Mouse (Mus musculus): ENCODE data around the gene Bag6.

Bag6 gene

DNA sequence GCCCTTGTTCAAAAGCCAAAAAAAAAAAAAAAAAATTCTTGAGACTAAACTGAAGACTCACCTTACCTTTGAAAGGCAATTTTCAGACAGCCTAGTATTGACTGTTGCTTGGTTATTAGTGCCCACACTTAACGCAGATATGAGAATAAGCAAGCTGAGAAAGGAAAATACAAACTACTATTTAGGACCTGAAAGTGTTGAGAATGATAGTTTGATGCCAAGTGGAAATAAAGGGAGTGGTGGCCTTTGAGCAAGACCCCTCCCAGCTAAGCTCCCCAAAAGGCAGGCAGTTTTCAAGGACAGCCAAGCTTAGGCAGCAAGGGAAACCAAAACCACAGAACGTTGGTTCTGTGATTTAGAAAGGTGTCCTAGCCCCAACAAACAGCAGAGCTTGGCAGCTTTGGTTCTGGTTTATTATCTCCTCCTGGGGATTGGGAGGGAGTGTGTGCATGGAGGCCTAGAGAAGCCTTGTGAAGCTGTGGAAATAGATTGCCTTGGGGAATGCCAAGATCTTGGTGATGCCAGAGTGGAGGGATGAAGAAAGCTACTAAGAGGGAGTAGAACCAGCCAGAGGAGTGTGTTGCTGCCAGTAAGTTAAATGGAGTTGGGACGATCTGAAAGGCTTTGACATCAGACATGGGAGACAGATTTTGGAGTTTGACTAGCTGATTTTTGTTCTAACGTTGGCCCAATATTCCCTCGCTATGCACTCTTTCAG, 13.1 kb downstream of the Bag6 start:
- DNase-seq: no peak

DNA sequence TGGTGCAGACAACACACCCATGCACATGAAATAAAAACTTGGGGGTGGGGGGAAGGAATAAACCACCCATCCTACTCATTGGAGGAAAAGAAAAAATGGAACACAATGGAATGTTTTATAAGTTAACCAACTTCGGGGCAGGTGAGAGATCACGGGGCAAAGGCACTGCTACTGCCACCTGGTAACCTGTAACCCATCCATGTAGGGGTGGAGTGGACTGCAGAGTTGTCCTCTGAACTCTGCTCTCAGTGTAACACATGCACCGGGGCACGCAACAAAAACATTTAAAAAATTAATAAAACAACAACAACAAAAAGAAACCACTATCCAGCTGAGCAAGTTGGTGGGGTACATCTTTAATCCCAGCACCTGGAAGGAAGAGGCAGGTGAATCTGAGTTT, 17.1 kb downstream of the Bag6 start:
- DNase-seq: no peak

DNA sequence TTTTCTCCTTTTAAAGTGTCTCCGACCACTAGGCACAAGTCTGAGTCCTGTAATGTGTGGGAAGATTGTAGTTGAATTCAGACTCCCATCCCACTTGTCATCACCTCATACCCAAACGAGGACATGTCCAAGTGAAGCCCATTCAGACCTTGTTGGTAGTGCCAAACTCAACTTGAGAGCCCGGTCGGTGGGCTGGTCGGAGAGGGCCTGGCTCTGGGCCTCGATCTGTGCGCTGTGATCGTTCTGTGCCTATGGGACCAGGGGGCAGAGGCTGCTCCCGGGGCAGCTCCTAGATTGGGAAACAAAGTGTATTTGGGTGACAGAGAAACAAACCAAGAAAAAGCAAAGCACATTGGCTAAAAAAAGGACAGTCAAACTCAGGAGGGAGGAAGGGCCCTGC, 18.1 kb downstream of the Bag6 start:
- DNase-seq: no peak

DNA sequence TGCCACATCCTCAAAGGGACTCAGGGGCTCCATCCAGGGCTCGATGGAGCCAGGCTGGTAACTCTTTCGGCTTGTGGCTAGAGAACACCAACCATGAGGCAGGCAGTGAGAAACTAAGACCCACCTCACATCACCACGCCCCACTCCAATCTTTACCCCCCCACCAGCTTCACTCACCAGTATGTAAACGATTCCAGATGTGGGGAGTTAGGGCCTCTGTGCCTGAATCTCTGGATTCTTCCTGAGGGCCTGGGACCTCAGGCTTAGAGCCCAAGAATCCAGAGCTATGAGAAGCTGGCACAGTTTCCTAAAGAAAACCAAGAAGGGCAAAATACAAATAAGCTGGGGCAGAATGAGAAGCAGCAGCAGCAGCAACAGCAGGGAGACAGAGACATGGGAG, 19.0 kb downstream of the Bag6 start:
- no peak for DNase-seq

DNA sequence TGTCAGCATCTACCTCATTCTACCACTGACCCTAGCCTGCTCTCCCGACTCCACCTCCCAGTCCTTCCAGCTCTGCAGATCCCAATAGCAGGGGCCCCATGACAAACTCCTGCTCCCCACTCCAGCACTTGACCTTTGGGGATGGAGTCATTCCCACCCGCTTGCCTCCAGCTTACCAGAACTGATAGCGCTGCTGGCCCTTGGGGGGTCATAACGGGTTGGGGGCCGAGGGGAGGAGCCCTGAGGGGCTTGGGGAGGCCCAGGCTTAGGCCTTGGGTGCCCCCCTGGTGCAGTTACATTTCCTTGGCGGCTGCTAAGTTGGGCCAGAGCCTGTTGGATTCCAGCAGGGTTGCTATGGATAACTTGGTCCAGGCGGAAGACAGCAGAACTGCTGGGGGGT, 19.6 kb downstream of the Bag6 start:
- peak in 1 of 2 experiments; percentile 23 for DNase-seq

DNA sequence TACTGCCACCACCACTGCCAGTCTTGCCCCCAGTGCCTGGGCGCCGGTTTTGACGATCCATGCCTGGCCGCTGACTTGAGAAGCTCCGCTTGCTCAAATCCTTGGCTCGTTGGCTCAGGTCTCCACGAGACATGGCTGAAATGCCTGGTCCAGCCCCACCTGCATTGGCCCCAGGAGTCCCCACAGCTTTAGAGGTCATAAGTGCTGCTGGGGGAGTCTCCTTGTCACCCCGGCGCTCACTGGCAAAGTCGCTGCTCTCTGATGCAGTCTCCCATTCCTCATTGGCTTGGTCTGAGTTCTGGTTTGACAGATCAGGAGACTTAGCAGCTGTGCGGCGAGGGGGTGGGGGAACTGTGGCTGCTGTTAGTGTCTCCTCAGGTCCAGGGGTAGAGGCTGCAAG, 20.5 kb downstream of the Bag6 start:
- DNase-seq: peak in 1 of 2 experiments; percentile 28

DNA sequence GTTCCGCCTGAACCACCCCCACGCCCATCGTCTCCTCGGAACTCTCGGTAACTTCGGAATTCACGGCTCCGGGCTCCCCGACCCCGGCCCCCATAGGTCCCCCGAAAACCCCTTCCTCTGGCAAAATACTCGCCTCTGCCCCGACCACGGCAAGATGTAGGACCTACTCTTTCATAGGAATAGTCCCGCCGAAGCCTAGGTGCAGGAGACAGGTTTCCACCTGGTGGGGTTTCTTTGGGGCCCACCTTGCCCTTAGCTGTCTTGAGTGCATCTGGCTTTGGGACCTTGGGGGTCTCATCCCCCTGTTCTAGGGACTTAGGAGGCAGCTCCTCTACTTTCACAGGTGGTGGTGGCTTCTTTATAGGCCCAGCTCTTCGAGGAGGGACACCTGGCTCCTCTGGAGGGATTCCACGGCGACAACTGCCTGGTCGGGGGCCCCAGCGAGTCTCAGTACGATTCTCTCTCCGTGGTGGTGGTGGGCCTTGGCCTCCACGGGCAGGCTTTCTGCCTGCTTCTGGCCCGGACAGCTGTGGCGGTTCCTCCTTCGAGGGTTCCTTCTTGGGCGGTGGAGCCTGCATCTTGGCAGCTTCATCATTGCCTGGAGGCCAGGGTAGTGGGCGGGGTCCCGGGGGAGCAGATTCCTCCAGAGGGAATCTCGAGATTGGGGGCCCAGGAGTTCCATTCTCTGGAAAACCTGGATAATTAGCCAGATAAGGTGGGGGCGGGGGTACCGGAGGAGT, 21.7 kb downstream of the Bag6 start:
- peak in 1 of 2 experiments; percentile 28 for DNase-seq

DNA sequence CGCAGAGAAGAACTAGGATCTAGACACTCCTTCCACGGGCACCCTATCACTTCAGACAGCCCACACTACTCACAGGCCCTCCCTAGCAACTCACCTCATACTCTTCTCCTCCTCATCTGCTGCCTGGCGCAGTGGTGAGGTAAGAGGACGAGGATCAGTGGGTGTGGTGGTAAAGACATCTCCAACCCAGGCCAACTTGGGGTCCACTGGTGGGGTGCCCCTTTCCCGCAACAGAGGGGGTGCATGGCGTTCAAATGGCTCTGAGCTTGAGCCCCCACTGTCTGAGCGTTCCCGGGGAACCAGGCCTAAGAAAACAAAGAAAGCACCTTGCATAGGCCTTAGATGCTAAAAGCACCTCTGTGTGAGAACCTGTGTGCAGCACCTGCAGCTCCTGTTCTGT, 22.3 kb downstream of the Bag6 start:
- no peak for DNase-seq

DNA sequence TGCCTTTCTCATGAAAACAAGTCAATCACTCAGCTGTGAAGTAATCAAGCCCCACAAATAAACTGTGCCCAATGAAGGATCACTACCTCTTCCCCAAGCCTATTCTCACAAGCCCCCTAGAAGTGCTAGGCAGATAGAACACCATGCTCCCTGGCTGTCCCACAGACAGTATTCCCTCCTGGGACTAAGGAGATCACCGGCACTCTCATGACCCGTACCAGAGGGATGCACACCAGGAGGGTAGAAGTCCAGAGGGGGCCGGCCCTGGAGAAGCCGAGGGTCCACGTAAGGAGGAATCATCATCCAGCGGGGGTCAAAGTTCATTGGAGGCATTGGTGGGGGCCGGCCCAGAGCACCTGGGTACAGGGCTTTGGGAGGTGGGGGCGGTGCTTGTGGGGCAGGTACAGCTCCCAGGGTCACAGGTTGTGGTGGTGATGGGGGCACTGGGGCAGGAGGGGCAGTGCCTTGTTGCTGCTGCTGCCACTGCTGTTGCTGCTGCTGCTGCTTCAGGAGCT, 22.7 kb downstream of the Bag6 start:
- peak in 1 of 2 experiments; percentile 24 for DNase-seq

DNA sequence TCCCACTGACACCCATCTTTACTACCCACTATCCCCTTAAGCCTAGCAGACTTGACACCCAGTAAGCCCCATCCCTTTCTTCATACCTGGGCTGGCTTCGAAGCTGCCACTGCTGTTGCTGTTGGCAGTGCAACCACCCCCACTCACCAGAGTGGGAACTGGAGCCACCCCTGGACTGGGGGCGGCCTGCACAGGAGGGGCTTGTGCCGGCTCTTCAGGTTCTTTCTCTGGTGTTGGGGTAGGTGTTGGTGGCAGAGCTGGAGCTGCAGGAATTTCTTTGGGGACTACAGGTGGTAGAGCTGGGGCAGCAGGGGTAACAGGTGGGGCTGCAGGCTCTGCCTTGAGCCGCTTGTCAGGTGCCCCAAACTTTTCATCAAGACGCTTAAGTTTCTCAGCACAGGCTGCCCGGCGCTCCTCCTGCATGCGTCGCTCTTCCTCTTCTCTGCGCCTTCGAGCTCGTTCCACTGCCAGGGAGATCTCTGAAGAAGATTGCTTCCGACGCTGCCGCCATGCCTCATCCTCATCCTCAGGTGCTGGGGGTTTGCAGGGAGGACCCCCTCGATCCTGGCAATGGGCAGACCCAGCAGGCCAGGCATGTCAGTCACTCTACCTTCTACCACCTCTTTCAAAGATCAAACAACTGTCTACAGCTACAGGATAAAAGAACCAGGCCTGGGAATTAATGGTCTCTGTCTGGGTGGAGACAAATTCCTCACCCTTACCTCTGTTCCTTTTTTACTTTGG, 24.0 kb downstream of the Bag6 start:
- DNase-seq: peak in 1 of 2 experiments; percentile 17

DNA sequence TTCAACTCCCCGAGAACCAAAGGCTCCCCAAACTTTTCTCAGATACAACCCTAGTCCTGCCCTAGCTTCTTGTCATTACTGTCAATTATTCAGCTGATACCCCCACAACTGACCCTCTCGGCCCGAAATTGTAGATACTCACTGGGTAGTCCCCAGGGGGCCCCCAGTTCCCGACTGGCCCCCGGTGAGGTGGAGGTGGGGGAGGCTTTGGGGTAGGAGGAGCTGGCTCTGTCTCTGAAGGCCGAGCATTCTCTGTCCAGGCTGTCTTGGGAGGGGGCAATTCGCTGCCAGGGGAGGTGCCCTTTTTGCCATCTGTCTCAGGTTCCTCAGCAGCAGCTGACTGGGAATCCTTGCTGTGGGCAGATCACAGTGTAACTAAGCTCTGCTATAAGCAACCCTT, 24.7 kb downstream of the Bag6 start:
- DNase-seq: peak in 1 of 2 experiments; percentile 20

DNA sequence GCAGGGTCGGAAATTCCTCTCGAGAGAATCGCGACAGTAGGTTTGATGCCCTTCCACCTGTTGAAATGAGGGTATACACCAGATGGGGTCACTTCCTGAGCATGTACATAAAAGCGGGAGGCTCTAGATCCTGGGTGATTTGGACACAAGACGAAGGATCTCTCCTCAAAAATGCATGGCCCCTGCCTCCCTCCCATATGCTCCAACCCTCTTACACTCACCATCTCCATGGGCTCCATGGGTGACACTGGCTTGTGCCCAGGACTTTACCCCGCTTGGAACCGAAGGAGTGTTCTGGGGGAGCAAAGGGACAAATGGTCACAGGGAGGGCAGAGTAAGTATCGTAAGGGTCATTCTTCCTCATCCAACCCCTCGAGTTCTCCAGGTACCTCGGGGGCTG, 26.4 kb downstream of the Bag6 start:
- peak in 1 of 2 experiments; percentile 24 for DNase-seq

DNA sequence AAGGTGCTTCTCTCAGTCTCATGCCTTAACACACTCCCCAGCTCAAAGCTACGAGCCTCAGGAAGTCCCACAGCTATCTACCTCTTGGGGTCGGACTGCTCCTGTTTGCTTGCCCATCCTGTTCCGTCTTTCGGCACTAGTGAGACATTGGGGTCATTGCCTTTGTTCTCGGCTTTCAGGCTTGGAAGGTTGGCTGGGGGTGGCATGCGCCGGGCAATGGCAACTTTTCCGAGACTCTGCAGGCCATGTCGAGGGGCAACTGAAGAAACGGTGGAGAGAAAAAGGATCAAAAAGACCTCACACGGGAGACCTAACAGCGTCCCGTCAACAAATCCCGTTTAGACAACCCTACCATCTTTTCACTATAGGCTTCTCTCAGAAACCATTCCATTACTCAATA, 27.1 kb downstream of the Bag6 start:
- peak in 1 of 2 experiments; percentile 17 for DNase-seq

DNA sequence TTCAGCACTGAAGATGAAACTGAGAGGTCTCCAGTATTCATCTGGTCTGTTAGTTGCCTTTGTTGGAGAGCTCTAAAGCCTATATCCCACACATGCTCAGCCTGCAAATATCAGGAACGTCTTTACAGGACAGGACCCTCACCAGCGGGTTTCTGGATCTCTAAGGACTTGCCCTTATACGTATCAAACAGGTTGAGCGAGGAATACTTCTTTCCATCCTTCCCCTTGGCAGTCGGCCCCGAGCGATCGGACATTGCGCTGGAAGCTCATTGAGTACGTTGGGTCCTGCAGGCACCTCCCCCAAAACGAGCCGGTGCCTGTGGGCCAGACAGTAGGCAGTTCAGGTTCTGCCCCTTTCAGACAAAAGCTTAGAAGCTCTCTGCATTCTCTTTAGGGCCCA, 27.8 kb downstream of the Bag6 start:
- peak; percentile 54 to 63 for DNase-seq

DNA sequence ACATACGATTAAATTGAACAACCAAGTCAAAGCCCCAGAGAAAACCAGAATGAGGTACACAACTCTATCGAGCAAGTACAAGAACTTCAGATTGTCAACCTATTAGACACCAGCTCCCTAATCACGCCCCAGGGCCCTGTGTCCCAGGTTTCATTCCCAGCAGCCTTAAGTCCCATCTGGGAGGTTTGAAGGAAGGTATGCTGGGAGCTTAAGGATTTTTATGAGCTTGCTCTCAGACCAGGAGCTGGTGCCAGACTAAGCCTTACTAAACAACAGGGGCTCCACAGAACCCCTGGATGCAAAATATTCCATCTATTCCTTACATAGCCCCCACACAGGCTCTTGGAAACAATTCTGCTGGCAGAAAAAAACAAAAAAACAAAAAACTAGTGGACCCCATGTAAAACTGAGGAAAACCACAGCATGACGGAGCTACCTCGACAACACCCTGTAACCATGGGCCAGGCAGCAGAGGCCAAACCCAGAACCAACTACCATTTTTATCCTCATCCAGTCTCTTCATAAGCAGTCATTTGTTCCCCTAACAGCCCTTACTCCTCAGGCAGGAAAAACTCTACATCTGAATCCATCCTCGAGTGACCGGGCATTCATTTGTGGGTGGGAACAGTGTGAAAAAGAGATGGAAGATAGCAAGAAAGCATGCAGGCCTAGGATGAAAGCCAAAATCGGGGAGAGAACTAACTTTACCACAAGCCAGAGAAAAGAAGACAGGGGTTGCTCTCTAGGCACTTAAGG, 28.5 kb downstream of the Bag6 start:
- DNase-seq: no peak

DNA sequence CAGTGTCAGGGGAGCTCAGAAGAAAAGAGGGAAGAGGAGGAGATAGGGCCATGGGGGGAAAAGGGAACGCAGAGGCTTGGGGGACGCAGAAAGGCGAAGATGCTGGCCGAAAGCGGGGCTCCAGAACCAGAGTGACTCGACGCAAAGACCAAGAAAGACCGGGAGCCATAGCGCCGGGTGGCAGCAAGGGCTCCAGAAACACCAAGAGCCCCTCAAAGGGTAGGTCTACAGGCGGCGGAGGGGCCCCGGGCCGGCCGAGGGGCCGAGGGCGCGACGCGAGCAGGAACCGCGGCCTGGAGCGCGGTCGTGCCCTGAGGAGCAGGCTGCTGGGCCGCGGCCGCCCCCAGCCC, 29.2 kb downstream of the Bag6 start:
- DNase-seq: peak in 1 of 2 experiments; percentile 47

DNA sequence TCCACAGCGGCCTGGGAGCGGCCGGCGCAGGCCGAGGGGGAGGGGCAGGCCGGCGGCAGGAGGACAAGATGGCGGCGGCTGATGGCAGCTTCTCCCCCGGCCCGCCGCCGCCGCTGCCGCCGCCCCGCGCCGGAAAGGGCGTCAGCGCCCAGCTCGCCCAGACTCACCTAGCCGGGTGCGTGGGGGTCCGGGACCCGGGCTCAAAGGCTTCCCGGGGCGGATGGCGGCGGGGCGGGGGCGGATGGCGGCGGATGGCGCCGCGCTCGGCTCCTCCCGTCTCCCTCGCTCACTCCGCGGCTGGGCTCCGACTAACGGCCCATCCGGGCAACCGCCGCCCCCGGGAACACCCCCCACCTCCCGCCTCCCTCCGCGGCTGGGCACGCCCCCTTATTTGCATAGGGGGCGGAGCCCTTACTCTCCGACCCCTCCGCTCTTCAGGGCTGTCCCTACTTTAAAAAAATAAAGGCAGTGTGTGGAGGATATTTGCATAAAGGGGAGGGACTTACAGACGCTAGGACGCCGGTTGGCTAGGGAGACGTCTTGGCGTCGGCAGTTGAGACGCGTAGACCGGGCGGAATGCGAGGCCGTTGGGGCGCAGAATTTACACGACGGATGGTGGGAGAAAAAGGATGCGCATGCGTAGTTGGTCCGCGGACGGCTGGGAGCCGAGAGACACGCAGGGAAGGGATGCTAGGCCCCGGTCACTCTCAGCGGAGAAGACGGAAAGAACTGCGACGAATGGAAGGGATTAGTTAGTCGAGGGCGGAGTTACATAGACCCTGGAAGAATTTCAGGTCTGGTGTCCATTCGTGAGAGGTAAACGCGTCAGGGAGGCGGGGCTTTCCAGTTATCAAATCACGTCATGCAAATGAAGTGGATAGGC, 29.8 kb downstream of the Bag6 start, which contains the start of gene Prrc2a:
Gene Prrc2a (minus strand): TSS at position 330 of the 883 bp plus-strand sequence.
- DNase-seq: peak; percentile 97 to 99

DNA sequence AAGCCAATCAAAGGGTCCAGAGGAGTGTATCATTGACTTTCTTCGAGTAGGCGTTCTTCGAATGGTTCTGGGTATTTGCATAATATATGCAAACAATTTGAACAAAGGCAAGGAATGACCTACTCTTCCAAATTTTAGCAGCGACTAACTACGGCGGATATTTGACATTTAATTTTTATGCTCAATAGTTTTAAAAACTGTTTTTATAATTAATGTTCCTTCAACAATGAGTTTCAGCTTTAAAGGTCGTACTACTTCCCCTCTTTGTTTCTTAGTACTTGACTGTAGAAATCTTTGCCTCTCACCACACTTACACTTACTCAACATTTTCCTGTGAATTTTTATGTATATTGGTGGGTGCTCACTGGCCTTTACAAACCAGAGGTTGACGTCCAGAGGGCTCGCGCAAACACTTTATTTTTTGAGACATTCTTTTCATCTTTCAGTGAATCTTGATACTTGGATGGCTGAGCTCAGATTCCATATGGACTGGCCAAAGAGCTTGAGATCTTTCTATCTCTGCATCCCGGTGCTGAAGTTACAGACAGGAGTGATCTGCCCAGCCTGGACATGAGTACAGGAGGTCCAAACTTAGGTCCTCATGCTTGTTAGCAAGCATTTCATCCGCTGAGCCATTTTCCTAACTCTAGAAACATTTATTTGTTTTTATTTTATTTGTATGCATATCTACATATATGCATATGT, 30.6 kb downstream of the Bag6 start:
- no peak for DNase-seq

DNA sequence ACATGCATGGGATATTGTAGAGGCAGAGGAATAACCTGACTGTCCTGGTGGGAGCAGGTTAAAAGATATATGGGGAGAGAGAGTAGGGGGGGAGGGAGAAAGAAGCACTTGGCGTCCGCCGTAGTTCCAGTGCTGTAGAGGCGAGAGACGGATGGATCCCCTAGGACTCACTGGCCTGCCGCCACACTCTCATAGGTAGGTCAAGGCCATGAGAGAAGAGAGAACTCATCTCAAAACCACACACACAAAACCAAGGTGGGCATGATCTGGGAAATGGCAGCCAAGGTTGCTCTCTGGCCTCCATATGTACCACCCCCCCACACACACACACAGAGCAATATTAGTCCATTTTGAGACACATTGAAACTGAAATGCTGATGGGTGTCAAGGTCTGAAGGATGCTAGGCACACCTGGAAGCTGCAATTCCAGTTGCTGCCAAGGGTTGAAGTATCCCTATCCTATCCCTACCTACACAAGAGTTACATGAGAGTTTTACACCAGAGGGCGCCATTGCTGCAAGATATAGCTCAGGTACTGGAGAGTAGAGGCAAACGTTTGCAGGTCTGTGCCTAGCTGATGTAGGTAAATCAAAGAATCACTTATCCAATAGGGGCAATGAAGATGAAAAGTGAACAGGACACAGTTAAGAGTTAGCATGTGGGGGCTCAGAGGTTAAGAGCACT, 31.5 kb downstream of the Bag6 start:
- peak in 1 of 2 experiments; percentile 75 for DNase-seq

DNA sequence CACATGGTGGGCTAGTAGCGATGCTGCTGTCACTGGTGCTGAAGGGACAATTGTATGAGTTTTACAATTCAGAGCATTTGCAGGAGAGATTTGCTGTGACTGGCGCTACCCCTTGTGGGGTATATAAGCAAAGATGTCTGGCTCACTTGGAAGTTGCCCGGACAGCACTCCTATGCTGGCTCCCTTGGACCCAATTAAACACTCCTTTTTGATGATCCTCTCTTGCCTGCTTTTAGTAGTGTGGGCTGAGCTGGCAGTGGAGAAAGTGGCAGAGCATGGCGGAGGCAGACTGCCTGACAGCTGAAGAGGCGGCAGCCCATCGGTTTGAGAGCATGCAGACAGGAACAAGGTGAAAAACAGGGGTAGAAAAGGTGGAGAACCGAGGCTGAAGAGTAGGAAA, 32.8 kb downstream of the Bag6 start:
- DNase-seq: peak in 1 of 2 experiments; percentile 19
